In the genomic region with DNA sequence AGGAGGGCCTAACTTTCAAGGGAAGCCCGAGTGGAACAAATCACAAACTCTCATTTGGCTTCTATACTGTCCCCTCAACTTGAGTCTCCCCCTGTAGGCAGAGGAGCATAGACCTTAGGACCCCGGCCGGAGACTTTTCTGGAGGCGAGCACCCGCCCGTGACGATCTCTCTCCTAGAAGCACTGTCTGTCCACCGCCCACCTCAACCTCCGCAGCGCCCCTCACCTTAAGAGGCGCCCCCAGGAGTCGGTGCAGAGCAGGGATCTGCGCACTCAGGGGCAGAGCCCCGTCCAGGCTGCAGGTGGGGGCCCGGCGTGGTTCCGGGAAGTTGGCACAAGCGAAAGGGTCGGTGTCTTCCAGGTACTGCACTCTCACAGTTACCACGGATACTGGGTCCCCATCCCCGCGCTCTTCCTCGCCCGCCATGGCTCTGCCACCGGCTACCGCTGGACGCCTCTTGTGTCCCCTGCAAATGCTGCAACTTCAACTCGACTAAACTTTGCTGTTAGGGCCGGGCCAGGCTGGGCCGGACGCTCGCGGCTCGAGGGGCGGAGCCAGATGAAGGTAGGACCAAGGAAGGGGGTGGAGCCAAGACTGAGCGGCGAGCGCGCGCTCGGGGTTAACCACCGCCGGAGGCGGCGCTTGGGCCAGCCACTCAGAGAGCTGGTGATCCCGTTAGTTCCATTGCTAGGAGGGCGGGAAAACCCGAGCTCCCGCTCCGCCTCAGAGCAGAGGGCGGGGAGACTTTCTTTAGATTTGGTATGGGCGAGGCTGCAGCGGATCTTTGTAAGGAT, we compare ENCODE assay signal across 8 mouse cellular contexts. TPM values are rescaled to one million over a fixed set of nuclear protein-coding genes. Genes with fewer than 3 reads are reported as not detected.
DNase-seq lines count a peak whose midpoint lies in the region; ATAC-seq and TF ChIP-seq lines count a peak whose summit lies in the region.

A gene (minus strand): TSS at position 526 of the 794 bp plus-strand sequence.

- no peaks in the 10 kb centered on the region for H3K9me3 ChIP-seq in ES-E14 (ENCODE audit: control insufficient read depth, insufficient read depth, low read depth, low read length)
- no peaks in the 10 kb centered on the region for H3K9me3 ChIP-seq in forebrain, embryonic 14.5 days (replicated peaks; ENCODE audit: control insufficient read depth, low read length)
- no peaks in the 10 kb centered on the region for H3K9me3 ChIP-seq in lung, embryonic 14.5 days (ENCODE audit: low read depth, low read length)

- peak within 1 kb of the TSS; percentile 24; the same call in 1 of the 2 replicates for H3K27ac ChIP-seq in ES-E14 (ENCODE audit: insufficient read depth, low read depth, low read length, poor library complexity, severe bottlenecking)
- peak within 1 kb of the TSS; percentile 68 for H3K27ac ChIP-seq in forebrain, embryonic 14.5 days (ENCODE audit: low read depth, low read length)
- peak within 1 kb of the TSS; percentile 96 for H3K27ac ChIP-seq in lung, embryonic 14.5 days (ENCODE audit: low read depth)
- no peak within 1 kb of the TSS for H3K27ac ChIP-seq in olfactory bulb, adult 2 months (ENCODE audit: insufficient read depth, low read depth, low read length)
- no peak within 1 kb of the TSS for H3K27ac ChIP-seq in thymus, adult 2 months (ENCODE audit: control insufficient read depth, insufficient read depth, low read length)

- peak within 1 kb of the TSS; percentile 69 for H3K4me2 ChIP-seq in forebrain, embryonic 14.5 days (ENCODE audit: low read length)
- peak within 1 kb of the TSS; percentile 90 for H3K4me2 ChIP-seq in lung, embryonic 14.5 days

- peak within 1 kb of the TSS; percentile 79 for H3K9ac ChIP-seq in ES-E14 (ENCODE audit: insufficient read depth, low read depth, low read length, poor library complexity, severe bottlenecking)
- H3K9ac ChIP-seq in forebrain, embryonic 14.5 days (ENCODE audit: low read length): peak within 1 kb of the TSS; percentile 82
- peak within 1 kb of the TSS; percentile 83 for H3K9ac ChIP-seq in lung, embryonic 14.5 days

- TF ChIP-seq CTCF in lung, embryonic 14.5 days (IDR thresholded peaks at IDR 0.05; ENCODE audit: low read depth): peak; percentile 31
- no peak for TF ChIP-seq CTCF in olfactory bulb, adult 2 months (IDR thresholded peaks at IDR 0.05; ENCODE audit: insufficient read depth, low read depth, low read length)
- peak; percentile 18; the same call in 1 of the 2 replicates for TF ChIP-seq CTCF in thymus, adult 2 months (IDR thresholded peaks at IDR 0.05; ENCODE audit: borderline replicate concordance, control insufficient read depth, extremely low read depth, insufficient read depth, low read length, poor library complexity)

- peak; percentile 97 for DNase-seq in ES-E14 (ENCODE audit: low read depth, low spot score)
- peak; percentile 91 for DNase-seq in cerebellum, adult 11 months
- DNase-seq in forebrain, embryonic 14.5 days (ENCODE audit: low spot score): peak; percentile 97
- peak; percentile 93 to 94 for DNase-seq in heart, postnatal 14 days
- DNase-seq in layer of hippocampus, adult 18-20 months (ENCODE audit: low spot score in 2 of 2): peak; percentile 70 to 85
- peak; percentile 100 for DNase-seq in lung, embryonic 14.5 days
- peak; percentile 89 for DNase-seq in thymus, adult 2 months

- 0 out of 2 replicates have a peak, but pooled peaks have one; percentile 23 for TF ChIP-seq POLR2A in olfactory bulb, adult 2 months (IDR thresholded peaks at IDR 0.05; ENCODE audit: insufficient read depth, low read depth, low read length)
- TF ChIP-seq POLR2A in thymus, adult 2 months (IDR thresholded peaks at IDR 0.05; ENCODE audit: control insufficient read depth, extremely low read depth, insufficient read depth, low read length, poor library complexity): no peak

- H3K4me1 ChIP-seq in ES-E14 (ENCODE audit: control insufficient read depth in 2 of 2, insufficient read depth in 2 of 2, low read length in 2 of 2, poor library complexity in 1 of 2): peaks cover 0 to 7% of the 10 kb centered on the region in 2 experiments; a peak in 3 of 4 replicates
- H3K4me1 ChIP-seq in forebrain, embryonic 14.5 days (ENCODE audit: control insufficient read depth, insufficient read depth, low read length): peaks cover 16% of the 10 kb centered on the region
- H3K4me1 ChIP-seq in lung, embryonic 14.5 days (ENCODE audit: insufficient read depth): peaks cover 29% of the 10 kb centered on the region
- peaks cover 34% of the 10 kb centered on the region for H3K4me1 ChIP-seq in olfactory bulb, adult 2 months (ENCODE audit: control insufficient read depth, insufficient read depth, low read length)
- H3K4me1 ChIP-seq in thymus, adult 2 months (replicated peaks; ENCODE audit: control insufficient read depth, insufficient read depth, low read length): peaks cover 26% of the 10 kb centered on the region

- H3K27me3 ChIP-seq in forebrain, embryonic 14.5 days (replicated peaks; ENCODE audit: control insufficient read depth, insufficient read depth, low read length): no peaks in the 10 kb centered on the region; the same call in 1 of the 2 replicates
- H3K27me3 ChIP-seq in lung, embryonic 14.5 days (ENCODE audit: insufficient read depth, low read length): peaks cover 4% of the 10 kb centered on the region; the same call in 1 of the 2 replicates
- no peaks in the 10 kb centered on the region; the same call in 1 of the 2 replicates for H3K27me3 ChIP-seq in thymus, adult 2 months (ENCODE audit: control insufficient read depth, insufficient read depth, low read length)

- peak within 1 kb of the TSS; percentile 86 to 90 for H3K4me3 ChIP-seq in ES-E14 (ENCODE audit: insufficient read depth in 1 of 2, low read depth in 1 of 2, low read length in 2 of 2, poor library complexity in 1 of 2, severe bottlenecking in 1 of 2)
- peak within 1 kb of the TSS; percentile 65 for H3K4me3 ChIP-seq in forebrain, embryonic 14.5 days (ENCODE audit: low read depth, low read length)
- peak within 1 kb of the TSS; percentile 84 for H3K4me3 ChIP-seq in lung, embryonic 14.5 days (ENCODE audit: low read depth, low read length)
- peak within 1 kb of the TSS; percentile 81 for H3K4me3 ChIP-seq in olfactory bulb, adult 2 months (ENCODE audit: insufficient read depth, low read depth, low read length)
- H3K4me3 ChIP-seq in thymus, adult 2 months (ENCODE audit: control insufficient read depth, insufficient read depth, low read length): peak within 1 kb of the TSS; percentile 61

- peak; percentile 90 for ATAC-seq in forebrain, embryonic 14.5 days
- peak; percentile 86 for ATAC-seq in lung, embryonic 14.5 days (ENCODE audit: insufficient read depth)

- in situ Hi-C loops in ES-E14 (cut with MboI; ENCODE audit: low sequenced_read_pairs in 2 of 2, unreplicated experiment in 2 of 2): no loop called here

- intact Hi-C loops in heart, postnatal 14 days (cut with DNase I): no loop called here

- no peaks in the 10 kb centered on the region for H3K36me3 ChIP-seq in ES-E14 (ENCODE audit: control insufficient read depth, insufficient read depth, low read length, poor library complexity, severe bottlenecking)
- no peaks in the 10 kb centered on the region for H3K36me3 ChIP-seq in forebrain, embryonic 14.5 days (ENCODE audit: control insufficient read depth, insufficient read depth, low read length)
- peaks cover 18% of the 10 kb centered on the region for H3K36me3 ChIP-seq in lung, embryonic 14.5 days (ENCODE audit: insufficient read depth)
- H3K36me3 ChIP-seq in thymus, adult 2 months (ENCODE audit: control insufficient read depth, insufficient read depth, low read length): no peaks in the 10 kb centered on the region

- under 1% methylated on average over 53 of the region's 53 CpGs for WGBS in forebrain, embryonic 14.5 days
- under 1% methylated on average over 53 of the region's 53 CpGs for WGBS in lung, embryonic 14.5 days
- WGBS in olfactory bulb, adult 2 months: under 1% methylated on average over 53 of the region's 53 CpGs
- under 1% methylated on average over 53 of the region's 53 CpGs for WGBS in thymus, adult 2 months

TF ChIP-seq in ES-E14, 5 proteins besides CTCF, POLR2A, EP300 and RAD21:
- TF ChIP-seq CHD2 (IDR thresholded peaks at IDR 0.05; ENCODE audit: low read depth, low read length) (no peak), MAFK (IDR thresholded peaks at IDR 0.05; ENCODE audit: insufficient read depth, low read depth, low read length) (no peak), HCFC1 (IDR thresholded peaks at IDR 0.05; ENCODE audit: borderline replicate concordance, insufficient read depth, low read length) (no peak), ZC3H11A (IDR thresholded peaks at IDR 0.05; ENCODE audit: borderline replicate concordance, low read depth, low read length) (no peak), ZNF384 (IDR thresholded peaks at IDR 0.05; ENCODE audit: low read depth, low read length) (no peak)
TF ChIP-seq in ES-E14: peak in this region for 0.

RNA-seq across cellular contexts. Expression of the gene that starts here (rescaled TPM):
- 9.1 and 12.7 TPM in 2 replicates for total RNA-seq in ES-E14 (2012; rRNA removed)
- 0.39 and 0.48 TPM in 2 replicates for polyA plus RNA-seq in forebrain, embryonic 14.5 days (2014; fragmentation: Nextera tagmentation; extraction: Ambion mirVana)
- total RNA-seq in heart, postnatal 14 days (2021): 1 to 10 TPM; 9.2 to 9.4 TPM
- 1 to 10 TPM; 2.0 to 3.4 TPM for total RNA-seq in layer of hippocampus, adult 18-20 months (2021)
- 15.8 and 18.8 TPM in 2 replicates for polyA plus RNA-seq in lung, embryonic 14.5 days (2014; fragmentation: Nextera tagmentation; extraction: Ambion mirVana)
- polyA plus RNA-seq in olfactory bulb, adult 2 months (2012; ENCODE audit: insufficient read depth, insufficient read length, low replicate concordance, missing spikeins): not detected in 2 replicates
- 33.6 and 36.2 TPM in 2 replicates for polyA plus RNA-seq in thymus, adult 2 months (2012; rRNA removed)

Comparison
In these comparisons a context has a peak if more than half of its experiments do, and no peak if none do; other contexts are left out.
1. Peak in DNase-seq, ATAC-seq, H3K4me3 ChIP-seq, H3K27ac ChIP-seq, H3K9ac ChIP-seq and H3K4me2 ChIP-seq in forebrain, embryonic 14.5 days; RNA of the gene not detected or under 1 TPM.
2. H3K27ac ChIP-seq: peak in ES-E14 (single experiment) and lung, embryonic 14.5 days (single experiment); none in olfactory bulb, adult 2 months (single experiment) and thymus, adult 2 months (single experiment).
3. Peak in every context shown above with its lines, with median percentiles within 50 percentile points of each other: DNase-seq, H3K4me3 ChIP-seq and H3K9ac ChIP-seq.